Mouse (Mus musculus) heart, postnatal 0 days (tissue): ENCODE measurements around the gene Tsen54. TPM values are rescaled to one million over a fixed set of nuclear protein-coding genes. Genes with fewer than 3 reads are reported as not detected.
A peak's percentile ranks its signal among the peaks of the same experiment; 100 is the strongest.

Experiments
- ATAC-seq: fragments of 200-750 bp; cut with Nextera tagmentation; 2 replicates; pipeline ENCODE4 v1.8.0; 2017; ENCODE audit warnings: low read depth, moderate number of reproducible peaks, moderate library complexity; ENCODE audit not compliant: insufficient read depth
- DNase-seq: peaks from one replicate; pipeline ENCODE4 v3.0.0-alpha.2; 2016; ENCODE audit warnings: low spot score
- H3K27ac ChIP-seq: fragments of 300-500 bp; sonication (generic); 2 replicates; pipeline ENCODE4 v1.5.1; 2014; ENCODE audit warnings: low read depth, mild to moderate bottlenecking
- H3K27me3 ChIP-seq: fragments of 300-500 bp; sonication (generic); 2 replicates; pipeline ENCODE4 v1.6.1; 2014; ENCODE audit warnings: low read length, mixed read lengths; ENCODE audit not compliant: control insufficient read depth, insufficient read depth
- H3K36me3 ChIP-seq: fragments of 300-500 bp; sonication (generic); replicated peaks from 2 replicates; pipeline ENCODE4 v1.6.1; 2014; ENCODE audit warnings: low read length, mixed read lengths; ENCODE audit not compliant: control insufficient read depth, insufficient read depth
- H3K4me1 ChIP-seq: fragments of 300-500 bp; sonication (generic); 2 replicates; pipeline ENCODE4 v1.6.1; 2014; ENCODE audit warnings: antibody characterized with exemption; ENCODE audit not compliant: control insufficient read depth, insufficient read depth
- H3K4me2 ChIP-seq: fragments of 300-500 bp; sonication (generic); 2 replicates; pipeline ENCODE4 v1.6.1; 2014; ENCODE audit warnings: low read depth, mild to moderate bottlenecking, low read length, moderate library complexity
- H3K4me3 ChIP-seq: fragments of 300-500 bp; sonication (generic); 2 replicates; pipeline ENCODE4 v1.5.1; 2014; ENCODE audit warnings: low read depth, low read length
- H3K9ac ChIP-seq: fragments of 300-500 bp; sonication (generic); replicated peaks from 2 replicates; pipeline ENCODE4 v1.6.1; 2014; ENCODE audit warnings: low read depth, low read length, mixed read lengths
- H3K9me3 ChIP-seq: fragments of 300-500 bp; sonication (generic); replicated peaks from 2 replicates; pipeline ENCODE4 v1.6.1; 2016; ENCODE audit warnings: low read length; ENCODE audit not compliant: control insufficient read depth
- CTCF ChIP-seq: IDR thresholded peaks from 2 replicates; pipeline ENCODE4 v1.5.1; 2016; ENCODE audit warnings: antibody characterized with exemption, control low read depth, low read depth
- EP300 ChIP-seq: IDR thresholded peaks from 2 replicates; pipeline ENCODE4 v1.6.1; 2016; ENCODE audit warnings: antibody characterized with exemption, low read depth
- WGBS: fragments of 180-500 bp; shearing (Covaris S2); extraction: QIAGEN DNeasy Blood & Tissue Kit; methylation state at CpG from one replicate; pipeline ENCODE4 v1.1.7; 2014; 5-methylcytosine and 5-hydroxymethylcytosine counted together
- polyA plus RNA-seq: library from polyadenylated mRNA; unstranded; fragments of >200 nt; fragmentation: Nextera tagmentation; extraction: Ambion mirVana; gene quantifications from 2 replicates; pipeline ENCODE4 v1.2.1, GENCODE M21; 2015
- total RNA-seq: library from RNA; depleted of rRNA; stranded (reverse); fragments of >200 nt; gene quantifications from 2 replicates; pipeline ENCODE4 v1.2.3, GENCODE M21; 2014; ENCODE audit warnings: low replicate concordance

Gene Tsen54
- total and polyA plus RNA-seq, 2 experiments from 2014 or later, result 17.7 to 35.5 TPM

DNA sequence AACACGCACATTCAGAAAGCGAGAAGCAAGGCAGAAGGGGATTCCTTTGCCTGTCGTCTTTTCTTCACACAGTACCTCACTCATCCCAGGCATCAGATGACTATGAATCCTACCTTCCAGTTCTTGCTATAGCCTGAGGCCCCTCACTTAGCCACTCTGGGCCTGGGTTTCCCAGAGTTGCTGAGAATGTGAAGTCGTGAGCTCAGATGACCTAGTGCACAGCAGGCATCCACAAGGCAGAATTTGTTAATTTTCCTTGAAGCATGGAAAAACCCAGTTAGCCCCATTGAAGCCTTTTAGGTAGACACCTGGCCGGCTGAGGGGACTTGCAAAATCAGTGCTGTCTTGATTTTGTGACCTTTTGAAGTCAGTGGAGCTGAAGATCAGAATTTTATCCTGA is 12.0 kb downstream of the Tsen54 start:
- TF ChIP-seq EP300 (no peak), CTCF (no peak)
- WGBS, result 74% methylated on average over 5 of the region's 5 CpGs
- no peaks in the 10 kb centered on the region for H3K9me3 ChIP-seq
- peaks cover 26% of the 10 kb centered on the region for H3K4me1 ChIP-seq
- peaks cover 8% of the 10 kb centered on the region for H3K36me3 ChIP-seq
- no peak overlapping the region for H3K9ac ChIP-seq
- H3K27me3 ChIP-seq, result no peaks in the 10 kb centered on the region
- H3K4me3 ChIP-seq, result no peak overlapping the region
- ATAC-seq (no peak), DNase-seq (no peak)
- H3K4me2 ChIP-seq, result no peak overlapping the region
- no peak overlapping the region for H3K27ac ChIP-seq

GRCm38 (mm10) chr11:115827624-115828023 is 13.1 kb downstream of the Tsen54 start:
- Histone ChIP-seq H3K9ac (no peak overlapping the region), H3K4me2 (no peak overlapping the region), H3K27me3 (no peaks in the 10 kb centered on the region), H3K27ac (no peak overlapping the region), H3K36me3 (peaks cover 2% of the 10 kb centered on the region), H3K9me3 (no peaks in the 10 kb centered on the region), H3K4me3 (no peak overlapping the region), H3K4me1 (peaks cover 37% of the 10 kb centered on the region)
- ATAC-seq (no peak), DNase-seq (no peak)
- 85% methylated on average over 6 of the region's 6 CpGs for WGBS
- no peak for TF ChIP-seq CTCF
- TF ChIP-seq EP300, result no peak

- Histone ChIP-seq H3K9ac (no peak overlapping the region), H3K27ac (no peak overlapping the region), H3K36me3 (no peaks in the 10 kb centered on the region), H3K4me2 (no peak overlapping the region), H3K9me3 (no peaks in the 10 kb centered on the region), H3K4me1 (peaks cover 50% of the 10 kb centered on the region), H3K27me3 (no peaks in the 10 kb centered on the region), H3K4me3 (no peak overlapping the region)
- 62% methylated on average over 4 of the region's 4 CpGs for WGBS
- TF ChIP-seq EP300 (no peak), CTCF (no peak)
- no peak for ATAC-seq
- no peak for DNase-seq
These were observed 14.5 kb downstream of the Tsen54 start for GRCm38 (mm10) chr11:115829036-115829435.

DNA sequence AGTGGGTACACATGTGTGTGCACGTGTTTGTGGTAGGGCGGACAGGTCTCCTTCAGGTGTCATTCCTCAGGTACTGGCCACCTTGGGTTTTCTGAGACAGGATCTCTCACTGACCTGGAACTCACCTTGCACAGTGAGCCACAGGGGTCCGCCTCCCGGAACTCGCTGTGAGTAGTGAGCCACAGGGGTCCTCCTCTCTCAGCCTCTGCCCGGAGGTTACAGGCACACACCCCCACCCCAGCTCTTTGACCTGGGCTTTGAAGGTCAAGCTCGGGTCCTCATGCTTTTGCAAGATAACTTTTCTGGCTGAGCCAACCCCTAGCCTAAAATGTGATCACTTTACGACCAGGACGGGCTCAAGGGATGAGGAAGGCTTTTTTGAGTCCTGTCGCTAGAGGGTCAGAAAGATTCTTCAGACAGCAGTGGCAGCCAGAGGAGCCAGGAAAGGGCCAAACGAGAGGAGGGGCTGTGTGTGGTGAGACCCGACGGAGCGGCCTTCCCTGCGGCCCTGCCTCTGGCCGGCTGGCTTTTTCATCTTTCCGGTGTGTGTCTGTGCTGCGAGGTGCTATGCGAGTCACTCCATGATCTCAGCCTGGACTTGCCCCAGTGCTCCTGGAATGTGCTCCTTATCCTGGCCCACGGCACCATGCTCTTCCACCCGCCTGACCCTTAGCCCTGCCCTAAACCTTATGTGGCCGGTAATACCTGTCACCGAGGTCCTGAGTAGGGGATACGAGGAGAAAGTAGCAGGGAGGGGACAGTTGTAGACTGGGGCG is 16.2 kb downstream of the Tsen54 start:
- TF ChIP-seq CTCF, result no peak
- no peak for TF ChIP-seq EP300
- Histone ChIP-seq H3K27ac (no peak overlapping the region), H3K4me2 (no peak overlapping the region), H3K9ac (no peak overlapping the region), H3K4me3 (no peak overlapping the region), H3K9me3 (no peaks in the 10 kb centered on the region), H3K27me3 (no peaks in the 10 kb centered on the region), H3K36me3 (no peaks in the 10 kb centered on the region), H3K4me1 (peaks cover 44% of the 10 kb centered on the region)
- DNase-seq (no peak), ATAC-seq (peak; percentile 3; the same call in 1 of the 2 replicates)
- 37% methylated on average over 25 of the region's 25 CpGs for WGBS

DNA sequence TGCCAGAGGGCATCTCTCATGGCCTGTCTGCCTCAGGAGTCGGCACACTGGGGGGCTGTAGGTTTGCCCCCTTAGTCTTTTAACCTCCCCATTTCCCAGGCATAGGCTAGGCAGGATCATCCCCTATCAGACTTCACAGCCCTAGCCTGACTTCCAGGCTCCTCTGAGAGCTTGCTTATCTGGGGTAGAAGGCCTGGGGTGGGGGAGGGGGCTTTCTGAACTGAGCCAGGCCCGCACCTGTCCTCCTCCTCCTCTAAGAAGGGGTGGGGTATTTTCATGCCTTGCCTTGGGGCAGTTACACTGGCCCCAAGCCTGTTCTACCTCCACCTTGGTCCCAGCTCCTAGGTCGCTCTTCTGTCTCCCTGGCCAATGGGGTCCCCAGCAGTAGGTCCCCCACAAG is 17.0 kb downstream of the Tsen54 start:
- H3K4me3 ChIP-seq, result no peak overlapping the region
- 47% methylated on average over 3 of the region's 3 CpGs for WGBS
- H3K4me1 ChIP-seq, result peaks cover 44% of the 10 kb centered on the region
- H3K9me3 ChIP-seq, result no peaks in the 10 kb centered on the region
- DNase-seq (no peak), ATAC-seq (no peak)
- H3K36me3 ChIP-seq, result no peaks in the 10 kb centered on the region
- no peaks in the 10 kb centered on the region for H3K27me3 ChIP-seq
- no peak overlapping the region for H3K9ac ChIP-seq
- H3K4me2 ChIP-seq, result no peak overlapping the region
- TF ChIP-seq CTCF, result no peak
- no peak overlapping the region for H3K27ac ChIP-seq

GRCm38 (mm10) chr11:115832064-115832463 is 17.5 kb downstream of the Tsen54 start:
- Histone ChIP-seq H3K4me3 (no peak overlapping the region), H3K4me2 (no peak overlapping the region), H3K36me3 (no peaks in the 10 kb centered on the region), H3K27me3 (no peaks in the 10 kb centered on the region), H3K4me1 (peaks cover 49% of the 10 kb centered on the region), H3K27ac (peak overlapping the region; percentile 69; the same call in 1 of the 2 replicates), H3K9me3 (no peaks in the 10 kb centered on the region), H3K9ac (no peak overlapping the region)
- DNase-seq, result no peak
- no peak for ATAC-seq
- WGBS, result 67% methylated on average over 6 of the region's 6 CpGs
- TF ChIP-seq CTCF (no peak), EP300 (no peak)
